Mouse (Mus musculus): ENCODE data around the gene Glod5.

Gene Glod5

GRCm38 (mm10) chrX:7968899-7969298 is 49.4 kb downstream of the Glod5 start:
- in situ Hi-C loops (cut with MboI; ENCODE audit: low sequenced_read_pairs): no loop called here

- in situ Hi-C loops (cut with MboI; ENCODE audit: low sequenced_read_pairs): no loop called here
These were observed 50.1 kb downstream of the Glod5 start for GRCm38 (mm10) chrX:7968226-7968625.

- in situ Hi-C loops (cut with MboI; ENCODE audit: low sequenced_read_pairs): no loop called here
These were observed 50.6 kb downstream of the Glod5 start for GRCm38 (mm10) chrX:7967596-7968201.

DNA sequence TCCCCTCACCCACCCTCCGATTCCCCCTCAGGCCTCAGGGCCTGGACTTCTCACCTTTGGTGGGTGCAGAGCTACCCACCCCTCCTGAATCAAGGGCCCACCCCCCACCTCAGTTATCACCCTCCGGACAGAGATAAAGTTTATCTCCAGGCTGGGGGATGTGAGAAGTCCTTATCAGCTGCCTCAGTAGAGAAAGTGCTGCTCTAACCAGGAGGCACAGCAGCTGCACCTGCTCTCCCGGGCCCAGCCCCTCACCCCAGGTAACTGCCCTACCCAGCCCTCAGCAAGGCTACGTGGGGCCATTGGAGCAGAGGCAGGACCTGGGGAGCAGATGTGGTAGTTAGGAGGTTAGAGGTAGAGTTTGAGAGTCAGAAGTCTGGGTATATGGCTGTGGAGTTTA is 52.1 kb downstream of the Glod5 start:
- in situ Hi-C loops (cut with MboI; ENCODE audit: low sequenced_read_pairs): no loop called here

GRCm38 (mm10) chrX:7963829-7964626 is 54.3 kb downstream of the Glod5 start:
- in situ Hi-C loops (cut with MboI; ENCODE audit: low sequenced_read_pairs): no loop called here

DNA sequence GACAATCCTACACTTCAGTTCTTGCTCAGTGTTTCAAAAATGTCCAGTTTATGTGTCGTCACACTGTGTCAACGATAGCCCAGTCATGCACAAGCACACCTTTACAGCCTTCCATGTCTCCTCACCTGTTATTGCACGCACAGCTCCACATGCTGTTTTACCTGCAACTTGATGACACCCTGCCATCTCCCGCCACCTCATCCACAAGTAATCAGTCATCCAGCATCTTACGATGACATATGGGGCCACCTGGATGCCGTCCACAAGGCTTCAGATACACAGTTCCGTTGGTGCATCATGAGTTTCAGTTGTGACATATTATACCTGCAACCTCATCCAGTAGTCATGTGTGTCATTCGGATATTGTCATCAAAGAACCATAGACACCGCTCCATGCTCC is 59.4 kb downstream of the Glod5 start:
- in situ Hi-C loops (cut with MboI; ENCODE audit: low sequenced_read_pairs): no loop called here
